Mouse (Mus musculus) testis, adult 2 months (tissue): ENCODE measurements around the gene Zc3h12b.

Experiments
- CTCF ChIP-seq: fragments of 200-500 bp; IDR thresholded peaks from 2 replicates; pipeline ENCODE4 v1.5.1; 2012; ENCODE audit warnings: low read depth, mild to moderate bottlenecking, inconsistent platforms, low read length, moderate library complexity; ENCODE audit not compliant: control insufficient read depth, insufficient read depth, insufficient replicate concordance
- POLR2A ChIP-seq: fragments of 200-500 bp; IDR thresholded peaks from 2 replicates; pipeline ENCODE4 v1.6.1; 2012; ENCODE audit warnings: low read depth, mild to moderate bottlenecking, inconsistent platforms, low read length, moderate library complexity; ENCODE audit not compliant: control insufficient read depth

- TF ChIP-seq CTCF, result no peak
- TF ChIP-seq POLR2A, result no peak
Measured at GRCm38 (mm10) chrX:95935481-95935880, 224.0 kb downstream of the Zc3h12b start.
